Mouse (Mus musculus) neural tube, embryonic 11.5 days (tissue): ENCODE results near the gene Rps11. TPM values are rescaled to one million over a fixed set of nuclear protein-coding genes. Genes with fewer than 3 reads are reported as not detected.
A peak's percentile ranks its signal among the peaks of the same experiment; 100 is the strongest.

Source experiments
- ATAC-seq: fragments of 200-750 bp; cut with Nextera tagmentation; 2 replicates; pipeline ENCODE4 v1.8.0; 2017; ENCODE audit warnings: moderate number of reproducible peaks, mild to moderate bottlenecking, moderate TSS enrichment, moderate library complexity; ENCODE audit not compliant: insufficient read depth, low FRiP score, low TSS enrichment
- DNase-seq: peaks from one replicate; pipeline ENCODE4 v3.0.0-alpha.2; 2015; ENCODE audit warnings: low spot score
- H3K27ac ChIP-seq: fragments of 300-500 bp; sonication (generic); 2 replicates; pipeline ENCODE4 v1.5.1; 2014; ENCODE audit warnings: low read depth, mild to moderate bottlenecking, low read length
- H3K27me3 ChIP-seq: fragments of 300-500 bp; sonication (generic); 2 replicates; pipeline ENCODE4 v1.6.1; 2014; ENCODE audit warnings: mild to moderate bottlenecking, low read length, mixed read lengths; ENCODE audit not compliant: control insufficient read depth, insufficient read depth
- H3K36me3 ChIP-seq: fragments of 300-500 bp; sonication (generic); 2 replicates; pipeline ENCODE4 v1.6.1; 2014; ENCODE audit warnings: mild to moderate bottlenecking, low read length, moderate library complexity, mixed read lengths; ENCODE audit not compliant: control insufficient read depth, insufficient read depth
- H3K4me1 ChIP-seq: fragments of 300-500 bp; sonication (generic); 2 replicates; pipeline ENCODE4 v1.6.1; 2014; ENCODE audit warnings: low read length, mixed read lengths; ENCODE audit not compliant: control insufficient read depth, insufficient read depth
- H3K4me2 ChIP-seq: fragments of 300-500 bp; sonication (generic); 2 replicates; pipeline ENCODE4 v1.6.1; 2014; ENCODE audit warnings: low read depth, mild to moderate bottlenecking, moderate library complexity
- H3K4me3 ChIP-seq: fragments of 300-500 bp; sonication (generic); 2 replicates; pipeline ENCODE4 v1.5.1; 2014; ENCODE audit warnings: low read depth, low read length
- H3K9ac ChIP-seq: fragments of 300-500 bp; sonication (generic); 2 replicates; pipeline ENCODE4 v1.6.1; 2014; ENCODE audit warnings: mild to moderate bottlenecking, low read length
- H3K9me3 ChIP-seq: fragments of 300-500 bp; sonication (generic); 2 replicates; pipeline ENCODE4 v1.6.1; 2016; ENCODE audit warnings: low read length; ENCODE audit not compliant: control insufficient read depth
- WGBS: fragments of 180-500 bp; shearing (Covaris S2); extraction: QIAGEN DNeasy Blood & Tissue Kit; methylation state at CpG from one replicate; pipeline ENCODE4 v1.1.7; 2014; 5-methylcytosine and 5-hydroxymethylcytosine counted together
- polyA plus RNA-seq: library from polyadenylated mRNA; unstranded; fragments of >200 nt; fragmentation: Nextera tagmentation; extraction: Ambion mirVana; gene quantifications from 2 replicates; pipeline ENCODE4 v1.2.1, GENCODE M21; 2014

The Rps11 gene
- polyA plus RNA-seq, 1 experiment from 2014 or later, result 1,454 TPM

- Histone ChIP-seq H3K36me3 (peaks cover 41% of the 10 kb centered on the region), H3K27me3 (no peaks in the 10 kb centered on the region), H3K9me3 (no peaks in the 10 kb centered on the region), H3K4me1 (peaks cover 27% of the 10 kb centered on the region), H3K27ac (no peak overlapping the region; the same call in 1 of the 2 replicates), H3K9ac (no peak overlapping the region), H3K4me3 (peak overlapping the region; percentile 9; the same call in 1 of the 2 replicates), H3K4me2 (peak overlapping the region; percentile 35; the same call in 1 of the 2 replicates)
- WGBS, result 12% methylated on average over 7 of the region's 7 CpGs
- peak; percentile 55 for DNase-seq
- ATAC-seq, result no peak
These were observed 933 bp upstream of the Rps11 start for GRCm38 (mm10) chr7:45125144-45125600.

- DNase-seq (no peak), ATAC-seq (no peak)
- peak overlapping the region; percentile 91 for H3K4me2 ChIP-seq
- H3K27ac ChIP-seq, result peak overlapping the region; percentile 85; the same call in 1 of the 2 replicates
- H3K9ac ChIP-seq, result peak overlapping the region; percentile 95
- peaks cover 46% of the 10 kb centered on the region for H3K36me3 ChIP-seq
- peaks cover 27% of the 10 kb centered on the region for H3K4me1 ChIP-seq
- H3K9me3 ChIP-seq, result no peaks in the 10 kb centered on the region
- 29% methylated on average over 12 of the region's 12 CpGs for WGBS
- H3K4me3 ChIP-seq, result peak overlapping the region; percentile 97
- no peaks in the 10 kb centered on the region for H3K27me3 ChIP-seq
These were observed 1.1 kb downstream of the Rps11 start for GRCm38 (mm10) chr7:45123186-45123570.

- Histone ChIP-seq H3K9me3 (no peaks in the 10 kb centered on the region), H3K4me3 (peak overlapping the region; percentile 97), H3K4me2 (peak overlapping the region; percentile 91), H3K9ac (peak overlapping the region; percentile 95), H3K27me3 (no peaks in the 10 kb centered on the region), H3K4me1 (peaks cover 26% of the 10 kb centered on the region), H3K36me3 (peaks cover 48% of the 10 kb centered on the region), H3K27ac (0 out of 2 replicates have a peak overlapping the region, but pooled peaks have one; percentile 85)
- WGBS, result 87% methylated on average over 15 of the region's 15 CpGs
- no peak for DNase-seq
- no peak for ATAC-seq
These were observed 1.6 kb downstream of the Rps11 start for GRCm38 (mm10) chr7:45122561-45123185.

DNA sequence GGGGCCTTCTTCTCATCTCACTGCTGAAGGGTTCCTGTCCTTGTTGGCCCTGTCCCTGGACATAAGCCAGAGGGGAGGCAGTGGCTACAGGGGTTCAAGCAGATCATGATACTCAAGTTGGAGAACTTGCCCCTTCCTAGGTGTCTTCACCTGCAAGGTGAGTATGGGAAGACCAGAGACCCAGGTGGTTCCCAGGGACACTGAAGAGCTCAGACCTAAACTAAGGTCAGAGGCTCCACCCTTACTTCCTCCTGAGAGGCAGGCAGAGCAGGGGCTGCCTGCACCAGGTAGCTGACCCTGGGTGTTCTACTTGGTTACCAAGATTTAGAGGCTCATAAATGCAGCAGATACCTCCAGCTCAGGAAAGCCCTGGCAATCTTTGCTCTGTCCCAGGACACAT is 2.3 kb downstream of the Rps11 start:
- Histone ChIP-seq H3K4me3 (no peak overlapping the region; the same call in 1 of the 2 replicates), H3K27ac (no peak overlapping the region), H3K4me2 (no peak overlapping the region), H3K36me3 (peaks cover 43% of the 10 kb centered on the region), H3K4me1 (peaks cover 19% of the 10 kb centered on the region), H3K27me3 (no peaks in the 10 kb centered on the region), H3K9ac (no peak overlapping the region), H3K9me3 (no peaks in the 10 kb centered on the region)
- DNase-seq (no peak), ATAC-seq (no peak)

DNA sequence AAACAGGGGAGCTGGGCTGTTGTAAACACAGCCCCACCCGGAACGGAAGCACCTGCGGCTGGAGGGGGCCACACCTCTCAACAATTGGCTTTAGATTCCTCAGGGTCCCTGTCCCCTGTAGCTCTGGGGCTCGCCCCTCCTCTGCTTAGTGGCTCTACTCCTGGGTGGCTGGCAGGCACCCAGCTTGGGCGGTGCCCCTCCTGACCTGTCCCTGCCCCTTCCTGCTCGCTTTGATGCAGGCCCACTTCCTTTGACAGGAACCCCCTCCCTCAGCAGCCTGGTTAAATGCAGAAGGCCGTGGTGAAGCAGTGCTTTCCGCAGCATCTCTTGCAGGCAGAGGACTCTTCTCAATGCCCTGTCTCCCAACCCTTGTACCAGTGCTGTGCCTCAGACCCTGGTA is 2.8 kb downstream of the Rps11 start:
- H3K4me2 ChIP-seq, result no peak overlapping the region
- H3K27ac ChIP-seq, result no peak overlapping the region

DNA sequence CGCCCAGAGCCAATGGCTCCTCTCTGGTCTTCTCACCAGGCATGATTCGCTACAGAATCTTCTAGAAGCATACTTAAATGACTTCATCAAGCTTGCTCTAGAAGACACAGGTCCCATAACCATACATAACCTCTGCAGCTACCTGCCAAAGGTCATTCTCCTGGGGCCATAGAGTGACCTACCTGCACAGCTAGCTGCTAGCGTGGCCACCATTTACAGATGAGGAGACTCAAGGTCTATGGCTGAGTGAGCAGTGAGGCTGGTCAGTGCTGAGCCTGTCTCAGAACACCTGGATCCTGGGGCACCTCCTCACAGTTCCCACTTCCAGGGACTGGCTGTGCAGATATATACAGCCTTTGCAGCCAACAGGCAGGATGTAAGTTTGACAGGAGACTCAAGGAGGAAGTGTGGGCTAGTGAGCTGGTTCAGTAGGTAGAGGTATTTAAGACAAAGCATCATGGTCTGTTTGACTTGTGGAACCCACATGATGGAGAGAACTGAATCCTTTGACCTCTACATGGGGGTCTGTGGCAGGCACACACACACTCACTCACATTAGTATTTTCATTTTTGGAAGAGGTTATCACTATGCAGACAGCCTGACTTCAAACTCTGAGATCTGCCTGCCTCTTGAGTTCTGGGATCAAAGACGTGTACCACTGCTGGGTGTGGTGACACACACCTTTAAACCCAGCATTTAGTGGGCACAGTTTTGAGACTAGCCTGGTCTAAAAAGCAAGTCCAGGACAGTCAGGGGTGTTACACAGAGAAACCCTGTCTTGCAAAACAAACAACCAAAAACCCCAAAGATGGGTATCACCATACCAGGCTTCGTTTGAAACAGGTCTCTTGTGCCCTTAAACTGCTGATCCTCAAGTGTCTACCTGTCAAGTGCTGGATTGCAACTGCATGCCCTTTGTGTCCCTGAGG is 4.2 kb downstream of the Rps11 start:
- H3K36me3 ChIP-seq, result peaks cover 27% of the 10 kb centered on the region
- DNase-seq (no peak), ATAC-seq (no peak)

More for the DNA sequence above, 2.8 kb downstream of the Rps11 start:
- WGBS, result 85% methylated on average over 8 of the region's 8 CpGs
- Histone ChIP-seq H3K9me3 (no peaks in the 10 kb centered on the region), H3K36me3 (peaks cover 37% of the 10 kb centered on the region), H3K4me1 (peaks cover 14% of the 10 kb centered on the region), H3K4me3 (no peak overlapping the region; the same call in 1 of the 2 replicates), H3K27me3 (no peaks in the 10 kb centered on the region), H3K9ac (no peak overlapping the region)
- no peak for ATAC-seq
- no peak for DNase-seq

DNA sequence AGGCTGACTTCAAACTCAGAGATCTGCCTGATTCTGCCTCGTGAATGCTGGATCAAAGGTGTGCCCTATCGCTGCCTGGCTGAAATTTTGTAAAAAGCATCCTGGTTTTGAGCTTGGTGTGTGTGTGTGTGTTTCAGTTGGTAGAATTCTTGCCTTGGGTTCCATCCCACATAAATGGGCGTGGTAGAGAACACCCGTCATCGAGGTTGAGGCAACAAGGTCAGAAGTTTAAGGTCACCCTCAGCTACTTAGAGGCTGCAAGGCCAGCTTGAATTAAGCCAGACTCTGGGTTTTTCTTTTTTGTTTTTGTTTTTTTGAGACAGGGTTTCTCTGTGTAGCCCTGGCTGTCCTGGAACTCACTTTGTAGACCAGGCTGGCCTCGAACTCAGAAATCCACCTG is 5.9 kb downstream of the Rps11 start:
- Histone ChIP-seq H3K9me3 (no peaks in the 10 kb centered on the region), H3K4me2 (no peak overlapping the region), H3K9ac (no peak overlapping the region), H3K4me1 (peaks cover 8% of the 10 kb centered on the region; the same call in 1 of the 2 replicates), H3K36me3 (peaks cover 27% of the 10 kb centered on the region), H3K27me3 (no peaks in the 10 kb centered on the region), H3K4me3 (no peak overlapping the region), H3K27ac (no peak overlapping the region)
- no peak for ATAC-seq
- WGBS, result 93% methylated on average over 6 of the region's 6 CpGs
- DNase-seq, result no peak

More for the DNA sequence above, 4.2 kb downstream of the Rps11 start:
- no peak overlapping the region for H3K9ac ChIP-seq
- WGBS, result 87% methylated on average over 5 of the region's 5 CpGs
- no peak overlapping the region for H3K27ac ChIP-seq
- H3K4me1 ChIP-seq, result peaks cover 11% of the 10 kb centered on the region; the same call in 1 of the 2 replicates
- no peaks in the 10 kb centered on the region for H3K27me3 ChIP-seq
- H3K4me2 ChIP-seq, result no peak overlapping the region
- 0 out of 2 replicates have a peak overlapping the region, but pooled peaks have one; percentile 6 for H3K4me3 ChIP-seq
- H3K9me3 ChIP-seq, result no peaks in the 10 kb centered on the region

DNA sequence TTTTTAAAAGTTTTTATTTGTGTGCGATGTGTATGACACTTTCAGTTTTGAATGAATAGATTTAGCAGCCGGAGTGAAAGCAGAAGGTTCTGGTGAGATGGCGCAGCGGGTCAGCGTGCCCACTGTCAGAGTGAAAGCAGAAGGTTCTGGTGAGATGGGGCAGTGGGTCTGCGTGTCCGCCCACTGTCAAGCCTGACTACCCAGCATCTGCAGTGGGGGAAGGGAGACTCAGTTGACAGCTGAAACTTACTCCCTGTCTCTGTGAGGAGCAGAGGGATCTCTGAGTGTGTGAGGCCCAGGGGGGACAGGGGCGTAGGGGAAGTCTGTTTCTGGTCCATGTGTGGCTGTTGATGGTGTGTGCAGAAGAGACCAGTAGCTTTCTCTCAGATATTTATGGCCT is 6.7 kb downstream of the Rps11 start:
- peaks cover 23% of the 10 kb centered on the region for H3K36me3 ChIP-seq
- H3K27ac ChIP-seq, result no peak overlapping the region
- DNase-seq, result no peak
- H3K27me3 ChIP-seq, result no peaks in the 10 kb centered on the region
- no peaks in the 10 kb centered on the region for H3K9me3 ChIP-seq
- H3K9ac ChIP-seq, result no peak overlapping the region; the same call in 1 of the 2 replicates
- 0 out of 2 replicates have a peak overlapping the region, but pooled peaks have one; percentile 5 for H3K4me3 ChIP-seq
- H3K4me1 ChIP-seq, result peaks cover 2% of the 10 kb centered on the region; the same call in 1 of the 2 replicates
- H3K4me2 ChIP-seq, result no peak overlapping the region
- ATAC-seq, result no peak
- WGBS, result 89% methylated on average over 8 of the region's 8 CpGs
